Mouse (Mus musculus) c-Kit-positive CD71-positive TER-119-positive erythroid progenitor cells, embryonic 14.5 days (primary cell): ENCODE measurements around the gene Syt5.
A peak's percentile ranks its signal among the peaks of the same experiment; 100 is the strongest.
"Not testable (repeated sequence)": the region's sequence is repeated elsewhere in the genome, so short reads cannot be mapped to it uniquely, and the experiment has no call there.

Experiments used
- DNase-seq: peaks from one replicate; pipeline ENCODE4 v3.0.0-alpha.2; 2013; ENCODE audit warnings: low spot score

Gene Syt5

GRCm38 (mm10) chr7:4547221-4547641 is at the start of gene Syt5:
Gene Syt5 (minus strand): TSS chr7:4547541.
- no peak for DNase-seq

- DNase-seq = not testable (repeated sequence)
Measured at GRCm38 (mm10) chr7:4597046-4597445, 49.7 kb upstream of the Syt5 start.

GRCm38 (mm10) chr7:4581481-4581880 is 34.1 kb upstream of the Syt5 start:
- DNase-seq = not testable (repeated sequence)

- not testable (repeated sequence) for DNase-seq
Measured at GRCm38 (mm10) chr7:4572361-4572760, 25.0 kb upstream of the Syt5 start.

GRCm38 (mm10) chr7:4562660-4563059 is 15.3 kb upstream of the Syt5 start:
- DNase-seq = no peak

GRCm38 (mm10) chr7:4557167-4557560 is 9.8 kb upstream of the Syt5 start:
- DNase-seq = no peak

GRCm38 (mm10) chr7:4556256-4557166 is 9.2 kb upstream of the Syt5 start:
- DNase-seq = peak; percentile 74

- DNase-seq = no peak
Measured at GRCm38 (mm10) chr7:4546591-4547131, 680 bp downstream of the Syt5 start.

GRCm38 (mm10) chr7:4546050-4546449 is 1.3 kb downstream of the Syt5 start:
- no peak for DNase-seq

- no peak for DNase-seq
Measured at GRCm38 (mm10) chr7:4542013-4542412, 5.3 kb downstream of the Syt5 start.

- DNase-seq = no peak
Measured at GRCm38 (mm10) chr7:4541344-4541743, 6.0 kb downstream of the Syt5 start.

GRCm38 (mm10) chr7:4539019-4539418 is 8.3 kb downstream of the Syt5 start:
- no peak for DNase-seq

- no peak for DNase-seq
Measured at GRCm38 (mm10) chr7:4537181-4537580, 10.2 kb downstream of the Syt5 start.

GRCm38 (mm10) chr7:4536369-4536768 is 11.0 kb downstream of the Syt5 start:
- no peak for DNase-seq

- no peak for DNase-seq
Measured at GRCm38 (mm10) chr7:4532005-4532729, 15.2 kb downstream of the Syt5 start, which contains the start of gene Dnaaf3. Gene Dnaaf3 (minus strand): TSS chr7:4532453.

- DNase-seq = not testable (repeated sequence)
Measured at GRCm38 (mm10) chr7:4530166-4530565, 17.2 kb downstream of the Syt5 start.

- no peak for DNase-seq
Measured at GRCm38 (mm10) chr7:4527302-4527689, 20.0 kb downstream of the Syt5 start.

GRCm38 (mm10) chr7:4526341-4527301 is 20.7 kb downstream of the Syt5 start:
- DNase-seq = peak; percentile 75

- peak; percentile 52 for DNase-seq
Measured at GRCm38 (mm10) chr7:4524212-4524922, 23.0 kb downstream of the Syt5 start, which contains the start of gene Tnni3. Gene Tnni3 (minus strand): TSS chr7:4524229.

GRCm38 (mm10) chr7:4523205-4524130 is 23.9 kb downstream of the Syt5 start:
- no peak for DNase-seq
